Mouse (Mus musculus) gastrocnemius, adult 8-10 months (tissue): ENCODE measurements around the gene Chpf. TPM values are rescaled to one million over a fixed set of nuclear protein-coding genes. Genes with fewer than 3 reads are reported as not detected.

Experiments used
- DNase-seq, 2 experiments: peaks; one replicate each; pipeline ENCODE4 v3.0.0; 2022; ENCODE audit warnings: low spot score in 2 of 2
- total RNA-seq, 4 experiments: library from RNA; stranded (reverse); gene quantifications; 2 replicates each; pipeline ENCODE4 v1.2.4; 2022

Chpf gene
- total RNA-seq, 4 experiments from 2014 or later = 2.0 to 3.5 (median 2.5) TPM

- DNase-seq = no peak
These were observed 20.3 kb upstream of the Chpf start for GRCm38 (mm10) chr1:75499441-75499840.

DNA sequence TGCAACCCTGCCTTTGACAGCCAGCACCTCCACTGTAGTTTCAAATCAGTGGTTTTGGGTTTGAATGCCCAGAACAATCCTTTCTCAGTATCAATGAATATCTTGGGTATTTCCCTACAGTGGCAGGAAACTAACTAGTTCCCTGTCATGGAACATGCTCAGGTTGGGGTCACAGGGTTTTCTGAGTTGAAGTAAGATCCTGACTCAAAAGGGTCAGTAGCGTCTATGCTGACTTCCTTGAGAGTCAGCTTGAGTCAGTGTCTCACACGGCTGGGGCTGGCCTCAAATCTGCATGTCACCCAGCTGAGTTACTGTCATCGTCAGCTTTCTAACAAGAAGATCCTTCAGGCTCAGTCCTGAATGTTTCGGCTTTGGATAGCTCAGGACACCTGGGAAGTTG, 19.8 kb upstream of the Chpf start:
- DNase-seq = no peak

- no peak for DNase-seq
These were observed 15.9 kb upstream of the Chpf start for GRCm38 (mm10) chr1:75494878-75495548.

DNA sequence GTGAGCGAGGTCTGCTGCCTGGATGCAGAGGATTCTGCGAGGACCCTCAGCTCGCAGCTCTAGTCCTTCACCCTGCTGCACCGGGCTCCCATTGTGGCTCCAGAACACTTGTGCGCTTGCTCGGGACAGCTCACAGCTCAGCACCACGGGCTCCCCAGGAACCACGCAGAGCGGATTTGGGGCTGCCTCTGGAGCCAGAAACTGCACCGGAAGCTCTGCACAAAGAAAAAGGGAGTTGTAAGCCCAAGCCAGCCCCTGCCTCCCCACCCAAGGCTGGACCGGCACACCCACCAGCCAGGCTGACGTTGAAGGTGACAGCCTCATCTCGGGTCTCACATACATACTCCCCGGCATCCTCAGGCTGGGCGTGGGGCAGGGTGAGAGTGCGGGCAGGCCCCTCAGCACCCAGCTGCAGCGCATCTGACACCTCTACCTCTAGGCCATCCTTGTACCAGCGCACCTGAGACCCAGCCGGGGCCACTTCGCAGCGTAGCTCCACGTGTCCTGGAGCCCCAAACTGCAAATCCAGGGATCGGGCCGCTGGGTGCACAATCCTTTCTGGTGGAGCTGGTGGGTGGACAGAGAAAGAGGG, 13.6 kb upstream of the Chpf start:
- DNase-seq = no peak

GRCm38 (mm10) chr1:75490785-75491551, 11.9 kb upstream of the Chpf start:
- no peak for DNase-seq

- no peak for DNase-seq
These were observed 8.5 kb upstream of the Chpf start for GRCm38 (mm10) chr1:75487405-75488161.

GRCm38 (mm10) chr1:75487040-75487404, 7.9 kb upstream of the Chpf start:
- no peak for DNase-seq

- no peak for DNase-seq
These were observed 7.5 kb upstream of the Chpf start for GRCm38 (mm10) chr1:75486561-75486960.

DNA sequence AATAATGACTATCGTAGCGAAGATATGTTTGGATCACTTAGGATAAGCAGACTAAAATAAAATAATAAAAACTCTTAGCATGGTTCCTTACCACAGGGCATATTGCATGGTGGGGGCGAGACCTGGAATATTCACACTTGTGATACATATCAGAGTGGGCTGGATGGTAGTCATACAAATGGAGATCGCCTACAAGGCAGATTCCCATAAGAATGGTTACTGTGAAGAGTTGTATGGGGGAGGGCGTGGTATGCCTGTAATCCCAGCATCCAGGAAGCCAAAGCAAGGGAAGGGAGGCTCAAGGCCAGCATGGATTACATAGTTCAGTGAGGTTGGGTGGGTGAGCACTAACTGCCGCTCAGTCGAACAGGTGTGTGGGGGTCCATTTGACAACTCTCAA, 1.6 kb upstream of the Chpf start:
- no peak for DNase-seq

GRCm38 (mm10) chr1:75480036-75480435, 929 bp upstream of the Chpf start:
- no peak for DNase-seq

DNA sequence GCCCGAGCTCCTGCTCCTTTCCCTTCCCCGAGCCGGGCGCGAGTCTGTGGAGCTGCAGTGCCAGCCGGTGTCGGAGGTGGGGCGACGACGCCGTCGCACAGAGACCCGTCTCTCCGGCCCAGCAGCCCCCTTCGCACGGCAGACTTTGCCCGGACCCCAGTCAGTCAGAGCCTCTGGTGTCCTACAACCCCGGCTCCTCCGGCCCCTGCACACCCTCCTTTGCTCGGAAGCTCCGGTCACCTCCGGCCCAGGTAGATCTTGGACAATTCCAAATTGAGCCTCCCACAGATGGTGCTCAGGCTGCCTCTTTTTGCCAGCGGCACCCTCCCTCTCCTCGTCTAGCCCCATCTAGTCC, 505 bp upstream of the Chpf start:
- no peak for DNase-seq

DNA sequence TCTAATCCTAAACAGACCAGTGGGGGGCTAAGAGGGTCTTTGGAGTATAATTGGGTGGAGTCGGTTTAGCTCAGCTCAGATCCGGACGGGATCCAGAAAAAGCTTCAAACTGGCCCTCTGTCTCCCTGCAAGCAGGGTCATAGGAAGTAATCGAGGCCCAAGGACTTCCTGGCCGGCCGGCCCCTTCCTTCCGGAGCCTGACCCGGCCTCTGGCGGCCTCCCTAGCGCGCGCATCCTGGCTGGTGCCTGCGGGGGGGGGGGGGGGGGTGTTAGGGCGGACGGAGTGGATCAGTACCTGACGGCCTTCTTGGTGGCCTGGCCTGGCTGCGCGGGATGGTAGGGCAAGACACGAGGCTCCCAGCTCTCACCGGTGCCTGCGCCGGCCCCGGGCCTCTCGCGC, 610 bp downstream of the Chpf start:
- DNase-seq = no peak

- no peak for DNase-seq
These were observed 1.2 kb downstream of the Chpf start for GRCm38 (mm10) chr1:75477966-75478290.

GRCm38 (mm10) chr1:75477264-75477965, 1.7 kb downstream of the Chpf start:
- peak; percentile 56 to 69 for DNase-seq

DNA sequence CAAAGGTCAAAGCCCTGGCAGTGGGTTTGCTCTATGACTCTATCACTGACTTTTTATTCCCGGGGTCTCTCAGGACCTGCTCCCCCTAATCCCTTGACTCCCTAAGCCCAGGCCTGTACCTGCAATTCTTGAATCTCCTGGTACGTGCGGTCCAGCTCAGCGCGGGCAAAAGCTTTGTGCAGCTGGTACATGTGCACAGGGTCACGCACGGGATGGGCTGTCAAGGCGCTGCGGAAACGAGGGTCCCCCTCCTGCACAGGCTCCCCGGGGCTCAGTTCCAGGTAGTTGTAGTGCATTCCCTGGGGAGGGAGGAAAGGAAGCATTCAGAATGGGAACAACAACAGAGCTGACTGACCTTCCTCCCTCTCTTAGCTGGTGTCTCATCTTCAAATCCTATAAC, 2.7 kb downstream of the Chpf start:
- DNase-seq = no peak

- no peak for DNase-seq
These were observed 9.8 kb downstream of the Chpf start for GRCm38 (mm10) chr1:75469287-75469825.

DNA sequence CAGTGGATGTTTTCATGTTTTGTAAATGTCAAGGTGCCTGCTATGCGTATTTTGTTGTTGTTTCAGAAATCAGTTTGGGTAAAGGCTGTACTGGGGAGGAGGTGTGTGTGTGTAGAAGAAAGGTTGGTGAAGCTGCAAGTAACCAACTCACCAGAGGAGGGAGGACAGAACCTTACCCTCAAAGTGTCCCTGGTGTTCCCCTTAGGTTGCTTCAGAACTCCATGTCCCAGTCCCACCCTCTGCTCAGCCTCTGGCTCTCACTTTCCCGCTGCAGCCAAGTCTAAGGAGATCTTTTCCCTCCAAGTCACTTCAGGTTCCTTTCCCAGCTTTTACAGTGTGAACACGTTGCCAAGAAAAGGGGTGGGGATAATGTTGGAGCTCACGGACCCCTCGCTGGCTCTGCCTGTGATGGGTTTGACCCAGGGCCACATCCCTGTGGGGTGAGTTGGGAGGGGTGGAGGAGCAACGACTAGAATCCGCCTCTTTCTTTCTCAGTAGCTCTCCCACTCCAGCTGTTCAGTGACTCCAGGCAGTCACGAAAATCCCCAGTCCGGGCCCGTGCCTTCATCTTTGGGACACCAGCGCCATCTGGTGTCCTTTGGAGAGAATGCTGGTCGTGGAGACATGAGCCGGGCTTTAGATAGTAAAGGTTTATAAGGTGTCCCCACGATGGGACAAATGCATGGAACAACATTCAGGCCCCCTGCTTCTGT, 11.7 kb downstream of the Chpf start:
- peak; percentile 66 to 73 for DNase-seq

DNA sequence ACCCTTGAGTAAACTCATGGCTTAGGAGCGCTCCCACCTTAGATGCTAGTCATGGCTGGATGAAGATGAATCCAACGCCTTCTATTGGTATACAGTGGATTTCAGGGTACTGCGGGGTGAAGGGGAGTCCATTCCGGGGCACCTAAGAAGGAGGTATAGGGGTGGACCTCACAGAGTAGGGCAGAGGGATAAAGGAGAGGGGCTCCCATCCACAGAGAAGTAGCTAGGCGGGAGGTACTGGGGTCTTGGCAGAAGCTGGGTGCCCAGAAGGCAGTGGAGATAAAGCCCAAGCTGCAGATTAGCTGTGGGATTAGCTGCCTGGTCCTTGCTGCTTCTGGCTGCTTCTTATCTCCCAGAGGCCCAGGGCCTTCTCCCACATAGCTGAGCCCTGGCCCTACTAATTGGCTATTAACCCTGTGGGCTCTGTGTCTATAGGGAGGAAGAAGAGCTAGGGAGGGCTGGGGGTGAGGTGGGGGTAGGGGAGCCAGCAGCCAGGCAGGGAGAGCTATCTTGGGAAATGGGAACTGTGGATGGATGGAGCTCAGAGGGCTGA, 15.4 kb downstream of the Chpf start:
- DNase-seq = no peak

- DNase-seq = no peak
These were observed 16.5 kb downstream of the Chpf start for GRCm38 (mm10) chr1:75462636-75463035.

DNA sequence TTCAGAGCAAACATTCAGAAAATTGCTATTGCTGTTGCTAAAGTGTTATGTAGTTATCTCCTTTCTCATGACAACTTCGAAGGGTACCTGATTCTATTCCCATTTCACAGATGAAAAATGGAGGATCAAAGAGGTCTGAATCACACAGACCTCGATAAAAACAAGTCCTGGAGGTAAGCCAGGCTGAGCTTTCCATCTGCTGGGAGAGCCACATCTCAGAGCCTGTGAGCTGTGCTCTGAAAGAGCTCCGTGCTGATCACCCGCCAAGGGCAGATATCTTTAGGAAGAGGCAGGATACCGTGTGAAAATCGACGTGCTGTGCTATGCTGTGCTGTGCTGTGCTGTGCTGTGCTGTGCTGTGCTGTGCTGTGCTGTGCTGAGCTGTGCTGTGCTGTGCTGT, 18.8 kb downstream of the Chpf start:
- no peak for DNase-seq
